Mouse (Mus musculus) lung, postnatal 0 days (tissue): ENCODE data around the gene Tusc2.
A peak's percentile ranks its signal among the peaks of the same experiment; 100 is the strongest.

ENCODE experiments used
- CTCF ChIP-seq: IDR thresholded peaks from 2 replicates; pipeline ENCODE4 v1.5.1; 2016; ENCODE audit warnings: antibody characterized with exemption, mild to moderate bottlenecking
- EP300 ChIP-seq: IDR thresholded peaks from 2 replicates; pipeline ENCODE4 v1.6.1; 2016; ENCODE audit warnings: antibody characterized with exemption, mild to moderate bottlenecking, control low read depth

DNA sequence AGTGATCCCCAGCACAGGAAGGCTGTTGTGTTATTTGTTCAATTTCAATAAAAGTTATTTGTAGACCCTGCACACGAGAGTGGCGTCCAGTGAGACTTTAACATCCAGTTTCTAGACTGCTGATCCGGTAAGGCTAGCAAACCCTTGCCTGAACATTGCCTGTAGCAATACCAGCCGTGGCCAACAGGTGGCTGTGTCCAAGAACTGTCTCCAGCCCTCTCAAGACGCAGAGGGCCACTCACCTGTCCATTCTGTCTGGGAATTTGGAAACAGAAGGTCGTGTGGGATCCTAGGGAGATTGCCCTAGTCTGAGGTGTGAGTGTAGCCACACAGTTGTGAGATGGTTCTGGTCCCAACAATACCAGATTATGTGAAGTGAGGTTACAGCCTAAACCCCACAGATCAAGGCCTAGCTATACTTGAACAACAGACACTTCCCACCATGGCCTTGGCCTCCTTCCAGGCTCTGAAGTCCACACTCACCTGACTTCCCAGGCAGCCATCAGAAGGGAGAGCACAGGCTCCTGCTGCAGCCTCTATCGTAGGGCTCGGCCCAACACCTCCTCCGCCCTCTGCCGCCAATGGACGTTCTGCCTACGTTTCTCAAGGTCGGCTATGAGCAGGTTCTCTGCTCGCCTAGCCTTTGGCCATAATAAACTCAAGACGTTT lies 3.1 kb downstream of the Tusc2 start:
- TF ChIP-seq CTCF = peak; percentile 94
- TF ChIP-seq EP300 = no peak
